Mouse (Mus musculus) kidney, adult 2 months (tissue): Measurements from ENCODE around the gene Prpf40b. TPM values are rescaled to one million over a fixed set of nuclear protein-coding genes. Genes with fewer than 3 reads are reported as not detected.
A peak's percentile ranks its signal among the peaks of the same experiment; 100 is the strongest.
"Not testable (repeated sequence)": the region's sequence is repeated elsewhere in the genome, so short reads cannot be mapped to it uniquely, and the experiment has no call there.

Source experiments
- DNase-seq: peaks from one replicate; pipeline ENCODE4 v3.0.0; 2021
- H3K27ac ChIP-seq: fragments of 200-500 bp; 2 replicates; pipeline ENCODE4 v1.5.1; 2012; ENCODE audit warnings: low read depth, low read length, control low read depth, inconsistent platforms; ENCODE audit not compliant: insufficient read depth
- H3K27me3 ChIP-seq: fragments of 200-500 bp; replicated peaks from 2 replicates; pipeline ENCODE4 v1.6.1; 2012; ENCODE audit warnings: mild to moderate bottlenecking, moderate library complexity, low read length, inconsistent platforms; ENCODE audit not compliant: control insufficient read depth, insufficient read depth
- H3K36me3 ChIP-seq: fragments of 200-500 bp; 2 replicates; pipeline ENCODE4 v1.6.1; 2012; ENCODE audit warnings: mild to moderate bottlenecking, moderate library complexity, low read length, inconsistent platforms; ENCODE audit not compliant: control insufficient read depth, insufficient read depth
- H3K4me1 ChIP-seq: fragments of 200-500 bp; 2 replicates; pipeline ENCODE4 v1.6.1; 2011; ENCODE audit warnings: low read length; ENCODE audit not compliant: control insufficient read depth, insufficient read depth
- H3K4me3 ChIP-seq: fragments of 200-500 bp; 2 replicates; pipeline ENCODE4 v1.5.1; 2011; ENCODE audit warnings: mild to moderate bottlenecking, low read depth, low read length, control low read depth; ENCODE audit not compliant: insufficient read depth
- CTCF ChIP-seq: fragments of 200-500 bp; conservative IDR thresholded peaks from 2 replicates; pipeline ENCODE4 v1.5.1; 2011; ENCODE audit warnings: low read depth, mild to moderate bottlenecking, control low read depth, low read length, moderate library complexity, mixed read lengths; ENCODE audit not compliant: insufficient read depth, insufficient read length
- POLR2A ChIP-seq: fragments of 200-500 bp; IDR thresholded peaks from one replicate; pipeline ENCODE4 v1.6.1; 2011; ENCODE audit warnings: low read depth, low read length, control low read depth
- WGBS: fragments of 180-500 bp; shearing (Covaris S2); methylation state at CpG from one replicate; pipeline ENCODE4 v1.1.7; 2018; 5-methylcytosine and 5-hydroxymethylcytosine counted together
- polyA plus RNA-seq: library from polyadenylated mRNA; depleted of rRNA; stranded (reverse); fragments of >200 nt; gene quantifications from 2 replicates; pipeline ENCODE4 v1.2.3, GENCODE M21; 2012; rRNA removed

Gene Prpf40b
- 48.0 and 59.4 TPM in 2 replicates for polyA plus RNA-seq

DNA sequence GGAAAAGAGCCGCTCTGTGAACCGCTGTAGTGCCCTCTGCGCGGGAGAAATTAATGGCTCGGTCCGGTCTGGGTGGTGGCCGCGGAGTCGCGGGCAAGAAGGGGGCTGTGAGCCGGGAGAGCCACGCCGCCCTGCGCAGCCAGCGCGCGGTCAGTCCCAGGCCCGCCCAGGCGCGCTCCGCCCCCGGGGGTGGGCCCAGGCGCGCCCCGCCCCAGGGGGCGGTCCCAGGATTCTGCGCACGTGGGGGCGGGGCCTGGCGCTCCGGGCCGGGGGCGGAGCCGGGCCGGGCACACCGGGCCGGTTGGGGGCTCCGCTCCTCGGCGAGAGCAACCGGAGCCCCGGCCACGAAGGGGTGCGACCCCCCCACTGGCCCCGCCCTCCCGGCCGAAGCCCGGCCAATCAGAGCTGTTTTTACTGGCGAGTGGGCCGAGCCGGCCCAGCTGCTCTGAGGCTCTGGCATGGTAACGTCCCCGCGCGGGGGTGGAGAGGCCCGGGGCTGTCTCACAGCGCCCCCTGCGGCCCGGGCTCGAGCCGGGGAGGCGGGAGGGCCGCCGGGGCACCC lies at the start of gene Prpf40b:
TSS of gene Prpf40b (plus strand) at position 275 of the 562 bp plus-strand sequence.
- DNase-seq: peak; percentile 95
- Histone ChIP-seq H3K27me3 (no peaks in the 10 kb centered on the region), H3K4me3 (peak within 1 kb of the TSS; percentile 83), H3K4me1 (peaks cover 7% of the 10 kb centered on the region; the same call in 1 of the 2 replicates), H3K27ac (no peak within 1 kb of the TSS), H3K36me3 (no peaks in the 10 kb centered on the region)
- WGBS: 2% methylated on average over 64 of the region's 64 CpGs
- TF ChIP-seq POLR2A (no peak), CTCF (peak; percentile 30; the same call in 1 of the 2 replicates)

DNA sequence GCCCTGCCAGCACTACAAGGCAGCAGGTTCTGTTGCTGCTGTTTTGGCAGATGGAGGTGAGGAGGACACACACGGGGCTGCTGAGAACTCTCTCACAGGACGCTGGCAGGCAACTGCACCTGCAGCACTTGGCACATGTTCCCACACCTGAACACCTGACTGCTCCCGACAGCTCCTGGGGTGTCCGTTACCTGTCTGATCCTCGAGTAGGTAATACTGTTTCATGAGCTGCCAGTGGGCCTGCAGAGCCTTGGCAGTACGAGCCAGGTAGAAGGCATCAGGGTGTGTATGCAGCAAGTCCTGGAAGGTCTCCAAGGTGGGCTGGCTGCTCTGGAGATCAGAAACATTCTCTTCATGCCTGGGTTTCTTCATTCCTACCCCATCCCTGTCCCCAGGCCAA lies 48.2 kb upstream of the Prpf40b start:
- not testable (repeated sequence) for H3K4me1 ChIP-seq, H3K4me3 ChIP-seq, H3K36me3 ChIP-seq, DNase-seq, H3K27me3 ChIP-seq, H3K27ac ChIP-seq
- 88% methylated on average over 6 of the region's 6 CpGs for WGBS

DNA sequence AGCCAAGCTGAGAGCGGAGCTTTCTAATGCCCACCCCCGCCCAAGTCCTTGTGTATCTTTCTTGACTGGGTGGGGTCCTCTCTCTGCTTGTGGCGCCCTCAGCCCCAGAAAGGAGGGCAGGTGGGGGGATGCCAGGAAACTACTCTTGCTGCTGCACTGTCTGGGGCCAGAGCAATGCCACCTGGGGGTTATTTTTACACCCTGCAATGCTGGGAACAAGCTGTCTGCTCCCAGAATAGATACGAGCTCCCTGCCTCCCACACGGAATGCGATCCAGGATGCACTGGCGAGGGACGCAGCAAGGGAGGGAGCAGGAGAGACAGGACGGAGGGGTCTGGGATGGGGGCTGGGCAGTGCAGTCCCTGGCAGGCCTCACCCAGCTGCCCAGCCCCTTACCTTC lies 45.9 kb upstream of the Prpf40b start:
- TF ChIP-seq POLR2A (no peak), CTCF (no peak)
- WGBS: 80% methylated on average over 9 of the region's 9 CpGs
- DNase-seq: no peak
- Histone ChIP-seq H3K27me3 (no peaks in the 10 kb centered on the region), H3K27ac (no peak overlapping the region), H3K4me1 (no peaks in the 10 kb centered on the region; the same call in 1 of the 2 replicates), H3K36me3 (peaks cover 2% of the 10 kb centered on the region), H3K4me3 (no peak overlapping the region)

DNA sequence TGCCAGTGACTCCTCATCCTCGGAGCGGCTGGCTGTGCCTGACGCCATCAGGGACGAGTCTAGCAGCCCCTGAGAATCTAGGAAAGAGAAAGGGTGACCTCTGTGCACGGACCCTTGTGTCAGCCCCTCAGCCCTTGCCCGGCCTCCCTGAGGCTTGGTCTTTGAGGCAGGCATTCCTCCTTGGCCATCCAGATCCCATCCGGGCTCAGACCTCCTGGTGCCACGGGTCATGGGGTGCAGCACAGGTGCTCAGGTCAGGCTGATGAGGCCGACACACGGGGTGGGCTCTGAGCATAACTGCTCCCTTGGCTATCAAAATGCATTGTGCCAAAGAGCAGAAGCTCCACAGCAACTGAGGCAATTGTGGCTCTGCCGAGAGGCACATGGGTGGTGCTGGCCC lies 44.9 kb upstream of the Prpf40b start:
- Histone ChIP-seq H3K27me3 (no peaks in the 10 kb centered on the region), H3K27ac (no peak overlapping the region), H3K4me3 (no peak overlapping the region), H3K4me1 (no peaks in the 10 kb centered on the region; the same call in 1 of the 2 replicates), H3K36me3 (peaks cover 2% of the 10 kb centered on the region)
- TF ChIP-seq POLR2A (no peak), CTCF (no peak)
- WGBS: 83% methylated on average over 11 of the region's 11 CpGs
- DNase-seq: no peak

DNA sequence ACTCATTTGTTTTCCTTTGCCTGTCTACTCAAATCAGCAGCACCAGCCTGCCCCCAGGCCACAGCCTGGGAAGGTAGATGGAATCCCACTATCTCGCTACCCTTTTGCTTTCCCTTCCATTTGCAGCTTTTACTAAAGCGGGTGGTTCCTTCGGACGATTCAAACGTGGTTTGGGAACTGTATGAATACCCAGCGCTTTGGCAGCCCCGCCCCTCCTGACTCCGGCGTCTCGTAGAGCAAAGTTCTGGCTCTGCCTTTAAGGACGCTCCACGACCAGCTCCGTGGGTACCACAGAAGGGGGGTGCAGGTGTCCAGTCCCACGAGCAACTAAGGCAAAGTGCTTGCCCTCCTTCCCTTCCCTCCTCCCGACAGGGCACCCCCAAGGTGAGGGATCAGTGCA lies 43.8 kb upstream of the Prpf40b start:
- H3K4me3 ChIP-seq: peak overlapping the region; percentile 46
- not testable (repeated sequence) for H3K27me3 ChIP-seq, H3K36me3 ChIP-seq, H3K27ac ChIP-seq, H3K4me1 ChIP-seq
- DNase-seq: peak; percentile 26
- under 1% methylated on average over 14 of the region's 15 CpGs for WGBS

DNA sequence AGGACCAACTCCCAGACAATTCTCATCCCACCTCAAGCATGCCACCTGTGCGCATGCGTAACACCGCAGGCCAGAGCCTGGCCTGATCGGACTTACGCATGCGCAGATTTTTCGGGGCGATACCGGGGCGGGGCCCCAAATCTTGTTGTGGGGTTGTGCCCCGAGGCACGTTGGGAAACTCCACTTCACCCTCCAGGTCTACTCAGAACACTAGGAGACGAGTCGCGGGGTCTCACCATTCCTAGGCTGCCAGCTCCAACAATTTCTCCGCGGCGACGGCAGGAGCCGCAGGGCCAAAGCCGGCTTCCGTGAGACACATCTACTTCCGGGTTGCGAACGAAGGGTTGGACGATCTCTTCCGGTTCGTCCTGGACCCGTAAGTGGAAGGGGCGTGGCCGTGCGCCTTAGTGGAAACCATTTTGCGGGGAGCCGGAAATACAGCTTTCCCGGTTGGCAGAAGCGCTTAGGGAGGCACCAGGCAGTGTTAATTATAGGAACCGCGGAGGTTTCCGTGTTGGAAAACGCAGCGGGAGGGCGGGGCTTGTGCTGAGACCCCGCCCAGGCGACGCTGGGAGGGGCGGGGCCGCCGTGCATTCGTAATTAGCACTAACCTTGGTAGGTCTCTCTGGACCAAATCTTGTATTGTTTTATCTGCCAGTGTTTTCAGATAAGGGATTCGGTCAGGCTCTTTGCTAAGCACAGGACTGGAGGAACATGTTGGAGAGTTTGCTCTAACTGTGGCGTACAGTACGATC lies 43.1 kb upstream of the Prpf40b start, which contains the start of gene Mcrs1:
TSS of gene Mcrs1 (minus strand) at position 336 of the 755 bp plus-strand sequence.
- Histone ChIP-seq H3K27ac (peak within 1 kb of the TSS; percentile 98), H3K36me3 (peaks cover 2% of the 10 kb centered on the region; the same call in 1 of the 2 replicates), H3K27me3 (no peaks in the 10 kb centered on the region), H3K4me3 (peak within 1 kb of the TSS; percentile 92), H3K4me1 (no peaks in the 10 kb centered on the region; the same call in 1 of the 2 replicates)
- under 1% methylated on average over 52 of the region's 52 CpGs for WGBS
- TF ChIP-seq CTCF: no peak
- no peak for TF ChIP-seq POLR2A
- DNase-seq: peak; percentile 99

DNA sequence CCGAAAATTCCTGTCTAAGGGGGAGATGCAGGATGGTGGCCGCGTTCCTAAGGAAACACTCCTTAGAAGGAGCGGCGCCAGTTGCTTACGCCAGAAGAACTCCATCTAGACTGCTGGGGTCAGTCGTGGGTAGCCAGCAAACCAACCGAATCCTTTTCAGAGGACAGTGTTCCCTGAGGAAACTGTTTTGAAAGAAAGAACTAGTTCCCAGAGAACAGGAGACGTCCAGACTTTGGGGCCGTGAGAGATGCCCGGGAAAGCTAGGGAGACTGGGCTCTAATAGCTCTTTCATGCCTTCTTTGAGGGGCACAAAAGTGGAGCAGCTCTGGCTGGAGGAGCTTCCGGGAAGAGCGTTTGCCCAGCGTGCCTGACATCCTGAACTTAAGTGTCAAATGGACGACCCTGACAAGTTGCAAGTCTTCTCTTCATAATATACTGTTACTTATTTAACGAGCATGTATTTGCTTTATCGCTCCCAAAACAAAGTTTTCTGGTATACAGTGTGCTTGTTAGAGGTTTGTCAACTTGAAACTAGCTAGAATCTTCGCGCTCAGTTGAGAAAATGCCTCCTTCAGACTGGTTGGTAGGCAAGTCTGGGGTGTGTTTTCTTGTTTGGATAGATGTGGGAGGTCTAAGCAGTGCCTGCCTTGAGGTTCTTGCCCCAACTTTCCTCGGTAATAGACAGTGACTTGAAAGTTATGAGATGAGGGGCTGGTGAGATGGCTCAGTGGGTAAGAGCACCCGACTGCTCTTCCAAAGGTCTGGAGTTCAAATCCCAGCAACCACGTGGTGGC lies 42.3 kb upstream of the Prpf40b start:
- 1% methylated on average over 22 of the region's 22 CpGs for WGBS
- no peaks in the 10 kb centered on the region; the same call in 1 of the 2 replicates for H3K4me1 ChIP-seq
- peak overlapping the region; percentile 92 for H3K4me3 ChIP-seq
- peak overlapping the region; percentile 98 for H3K27ac ChIP-seq
- no peaks in the 10 kb centered on the region for H3K27me3 ChIP-seq
- TF ChIP-seq CTCF: no peak
- no peak for TF ChIP-seq POLR2A
- peaks cover under 1% of the 10 kb centered on the region; the same call in 1 of the 2 replicates for H3K36me3 ChIP-seq
- no peak for DNase-seq

DNA sequence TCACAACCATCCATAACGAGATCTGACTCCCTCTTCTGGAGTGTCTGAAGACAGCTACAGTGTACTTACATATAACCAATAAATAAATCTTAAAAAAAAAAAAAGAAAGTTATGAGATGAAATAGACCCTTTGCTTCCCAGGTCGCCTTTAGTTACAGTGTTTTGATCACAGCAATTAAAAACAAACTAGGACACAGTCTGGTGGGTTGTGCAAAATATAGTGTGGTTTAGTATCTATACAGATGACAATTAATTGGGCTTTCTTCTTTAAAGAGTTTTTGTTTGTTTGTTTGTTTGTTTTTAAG lies 41.8 kb upstream of the Prpf40b start:
- H3K4me1 ChIP-seq, H3K27ac ChIP-seq: not testable (repeated sequence)

More for the DNA sequence above, 41.8 kb upstream of the Prpf40b start:
- not testable (repeated sequence) for DNase-seq, H3K27me3 ChIP-seq, H3K36me3 ChIP-seq, H3K4me3 ChIP-seq
- WGBS: 38% methylated on average over 2 of the region's 2 CpGs
